Mouse (Mus musculus) liver, embryonic 14.5 days (tissue): ENCODE data around the gene Clp1.

Experiments used
- CTCF ChIP-seq: IDR thresholded peaks from 2 replicates; pipeline ENCODE4 v1.5.1; 2016; ENCODE audit warnings: antibody characterized with exemption, low read depth, control low read depth
- EP300 ChIP-seq: IDR thresholded peaks from 2 replicates; pipeline ENCODE4 v1.6.1; 2016; ENCODE audit warnings: antibody characterized with exemption, low read depth

- TF ChIP-seq CTCF (no peak), EP300 (peak; percentile 27; the same call in 1 of the 2 replicates)
Measured at GRCm38 (mm10) chr2:84716423-84717355, 10.5 kb downstream of the Clp1 start.
